Mouse (Mus musculus) liver, embryonic 13.5 days (tissue): Measurements from ENCODE around the gene Ttc39a. TPM values are rescaled to one million over a fixed set of nuclear protein-coding genes. Genes with fewer than 3 reads are reported as not detected.
A peak's percentile ranks its signal among the peaks of the same experiment; 100 is the strongest.

Experiments used
- ATAC-seq: fragments of 200-750 bp; cut with Nextera tagmentation; 2 replicates; pipeline ENCODE4 v1.8.0; 2017; ENCODE audit warnings: low read depth, mild to moderate bottlenecking, moderate number of reproducible peaks, moderate library complexity
- DNase-seq: peaks from one replicate; pipeline ENCODE4 v3.0.0; 2022
- H3K27ac ChIP-seq: fragments of 300-500 bp; sonication (generic); 2 replicates; pipeline ENCODE4 v1.5.1; 2015; ENCODE audit warnings: moderate library complexity, mild to moderate bottlenecking, inconsistent platforms
- H3K27me3 ChIP-seq: fragments of 300-500 bp; sonication (generic); 2 replicates; pipeline ENCODE4 v1.6.1; 2015; ENCODE audit warnings: mild to moderate bottlenecking, inconsistent platforms
- H3K36me3 ChIP-seq: fragments of 300-500 bp; sonication (generic); 2 replicates; pipeline ENCODE4 v1.6.1; 2015; ENCODE audit warnings: mild to moderate bottlenecking, inconsistent platforms
- H3K4me1 ChIP-seq: fragments of 300-500 bp; sonication (generic); replicated peaks from 2 replicates; pipeline ENCODE4 v1.6.1; 2015; ENCODE audit warnings: inconsistent platforms
- H3K4me2 ChIP-seq: fragments of 300-500 bp; sonication (generic); 2 replicates; pipeline ENCODE4 v1.6.1; 2015; ENCODE audit warnings: inconsistent platforms, mild to moderate bottlenecking, moderate library complexity
- H3K4me3 ChIP-seq: fragments of 300-500 bp; sonication (generic); replicated peaks from 2 replicates; pipeline ENCODE4 v1.5.1; 2015; ENCODE audit warnings: mild to moderate bottlenecking, inconsistent platforms
- H3K9ac ChIP-seq: fragments of 300-500 bp; sonication (generic); 2 replicates; pipeline ENCODE4 v1.6.1; 2015; ENCODE audit warnings: mild to moderate bottlenecking, inconsistent platforms
- H3K9me3 ChIP-seq: fragments of 300-500 bp; sonication (generic); replicated peaks from 2 replicates; pipeline ENCODE4 v1.6.1; 2016; ENCODE audit warnings: inconsistent platforms
- WGBS: fragments of 180-500 bp; shearing (Covaris S2); methylation state at CpG from one replicate; pipeline ENCODE4 v1.1.7; 2015; ENCODE audit not compliant: insufficient replicate concordance; 5-methylcytosine and 5-hydroxymethylcytosine counted together
- polyA plus RNA-seq: library from polyadenylated mRNA; unstranded; fragments of >200 nt; fragmentation: Nextera tagmentation; extraction: Ambion mirVana; gene quantifications from 2 replicates; pipeline ENCODE4 v1.2.1, GENCODE M21; 2015

The Ttc39a gene
- polyA plus RNA-seq, 1 experiment from 2014 or later: 14.2 TPM

- ATAC-seq (no peak), DNase-seq (no peak)
- H3K9me3 ChIP-seq: no peaks in the 10 kb centered on the region
- no peaks in the 10 kb centered on the region for H3K27me3 ChIP-seq
- H3K36me3 ChIP-seq: no peaks in the 10 kb centered on the region
- H3K4me2 ChIP-seq: no peak overlapping the region
- H3K27ac ChIP-seq: peak overlapping the region; percentile 4; the same call in 1 of the 2 replicates
- H3K4me3 ChIP-seq: no peak overlapping the region
- no peak overlapping the region for H3K9ac ChIP-seq
- peaks cover 63% of the 10 kb centered on the region for H3K4me1 ChIP-seq
Observed at GRCm38 (mm10) chr4:109463892-109464291, 57.5 kb downstream of the Ttc39a start.

- no peak overlapping the region; the same call in 1 of the 2 replicates for H3K9ac ChIP-seq
- no peaks in the 10 kb centered on the region for H3K9me3 ChIP-seq
- no peak overlapping the region for H3K4me3 ChIP-seq
- ATAC-seq (peak; percentile 84), DNase-seq (no peak)
- peaks cover 12% of the 10 kb centered on the region for H3K36me3 ChIP-seq
- peak overlapping the region; percentile 28; the same call in 1 of the 2 replicates for H3K4me2 ChIP-seq
- peaks cover 82% of the 10 kb centered on the region for H3K4me1 ChIP-seq
- peak overlapping the region; percentile 79 for H3K27ac ChIP-seq
- no peaks in the 10 kb centered on the region for H3K27me3 ChIP-seq
Observed at GRCm38 (mm10) chr4:109467687-109468086, 61.3 kb downstream of the Ttc39a start.

GRCm38 (mm10) chr4:109471606-109472005 lies 65.2 kb downstream of the Ttc39a start:
- Histone ChIP-seq H3K27ac (peak overlapping the region; percentile 58), H3K4me3 (no peak overlapping the region), H3K4me1 (peaks cover 77% of the 10 kb centered on the region), H3K36me3 (peaks cover 14% of the 10 kb centered on the region), H3K4me2 (0 out of 2 replicates have a peak overlapping the region, but pooled peaks have one; percentile 3), H3K9me3 (no peaks in the 10 kb centered on the region), H3K9ac (no peak overlapping the region), H3K27me3 (no peaks in the 10 kb centered on the region)
- ATAC-seq (no peak), DNase-seq (no peak)

- Histone ChIP-seq H3K4me1 (peaks cover 74% of the 10 kb centered on the region), H3K9ac (peak overlapping the region; percentile 29; the same call in 1 of the 2 replicates), H3K4me3 (0 out of 2 replicates have a peak overlapping the region, but pooled peaks have one; percentile 6), H3K9me3 (no peaks in the 10 kb centered on the region), H3K27me3 (no peaks in the 10 kb centered on the region; the same call in 1 of the 2 replicates), H3K27ac (peak overlapping the region; percentile 54), H3K36me3 (peaks cover 14% of the 10 kb centered on the region), H3K4me2 (peak overlapping the region; percentile 33)
- DNase-seq (no peak), ATAC-seq (no peak)
- 77% methylated on average over 3 of the region's 3 CpGs for WGBS
Observed at GRCm38 (mm10) chr4:109472566-109472965, 66.1 kb downstream of the Ttc39a start.

- peak overlapping the region; percentile 100 for H3K9ac ChIP-seq
- H3K36me3 ChIP-seq: peaks cover 14% of the 10 kb centered on the region
- no peak for ATAC-seq
- WGBS: 46% methylated on average over 2 of the region's 2 CpGs
- peaks cover 7% of the 10 kb centered on the region for H3K27me3 ChIP-seq
- H3K4me2 ChIP-seq: peak overlapping the region; percentile 70
- H3K9me3 ChIP-seq: no peaks in the 10 kb centered on the region
- DNase-seq: no peak
- H3K4me3 ChIP-seq: peak overlapping the region; percentile 96
- peaks cover 51% of the 10 kb centered on the region for H3K4me1 ChIP-seq
- H3K27ac ChIP-seq: peak overlapping the region; percentile 96
Observed at GRCm38 (mm10) chr4:109475078-109475477, 68.7 kb downstream of the Ttc39a start.

GRCm38 (mm10) chr4:109475577-109476553 lies 69.4 kb downstream of the Ttc39a start:
- H3K27me3 ChIP-seq: peaks cover 7% of the 10 kb centered on the region
- H3K4me2 ChIP-seq: peak overlapping the region; percentile 70
- DNase-seq (peak; percentile 53), ATAC-seq (peak; percentile 78)
- 1% methylated on average over 42 of the region's 68 CpGs for WGBS
- peaks cover 45% of the 10 kb centered on the region for H3K4me1 ChIP-seq
- H3K9ac ChIP-seq: peak overlapping the region; percentile 100
- H3K36me3 ChIP-seq: peaks cover 14% of the 10 kb centered on the region
- H3K4me3 ChIP-seq: peak overlapping the region; percentile 96
- H3K27ac ChIP-seq: peak overlapping the region; percentile 96
- no peaks in the 10 kb centered on the region for H3K9me3 ChIP-seq

GRCm38 (mm10) chr4:109476554-109477014 lies 70.2 kb downstream of the Ttc39a start:
- ATAC-seq (peak; percentile 96), DNase-seq (peak; percentile 86)
- H3K27me3 ChIP-seq: peaks cover 7% of the 10 kb centered on the region
- peaks cover 13% of the 10 kb centered on the region for H3K36me3 ChIP-seq
- H3K4me3 ChIP-seq: peak overlapping the region; percentile 96
- peak overlapping the region; percentile 100 for H3K9ac ChIP-seq
- no peaks in the 10 kb centered on the region for H3K9me3 ChIP-seq
- under 1% methylated on average over 36 of the region's 39 CpGs for WGBS
- peak overlapping the region; percentile 96 for H3K27ac ChIP-seq
- peak overlapping the region; percentile 70 for H3K4me2 ChIP-seq
- H3K4me1 ChIP-seq: peaks cover 39% of the 10 kb centered on the region

GRCm38 (mm10) chr4:109477454-109477853 lies 71.0 kb downstream of the Ttc39a start:
- WGBS: 79% methylated on average over 3 of the region's 3 CpGs
- no peak overlapping the region for H3K9ac ChIP-seq
- DNase-seq: no peak
- H3K4me1 ChIP-seq: peaks cover 31% of the 10 kb centered on the region
- peaks cover 7% of the 10 kb centered on the region for H3K27me3 ChIP-seq
- no peaks in the 10 kb centered on the region for H3K9me3 ChIP-seq
- peaks cover 4% of the 10 kb centered on the region for H3K36me3 ChIP-seq
- H3K27ac ChIP-seq: no peak overlapping the region
- no peak for ATAC-seq
- H3K4me3 ChIP-seq: no peak overlapping the region
- peak overlapping the region; percentile 70 for H3K4me2 ChIP-seq

- Histone ChIP-seq H3K4me1 (peaks cover 5% of the 10 kb centered on the region; the same call in 1 of the 2 replicates), H3K9ac (no peak overlapping the region), H3K4me3 (no peak overlapping the region), H3K4me2 (no peak overlapping the region), H3K9me3 (no peaks in the 10 kb centered on the region), H3K36me3 (no peaks in the 10 kb centered on the region), H3K27ac (no peak overlapping the region), H3K27me3 (peaks cover 12% of the 10 kb centered on the region)
- WGBS: 67% methylated on average over 2 of the region's 2 CpGs
- no peak for ATAC-seq
- DNase-seq: no peak
Observed at GRCm38 (mm10) chr4:109481424-109481823, 75.0 kb downstream of the Ttc39a start.

GRCm38 (mm10) chr4:109482701-109483100 lies 76.3 kb downstream of the Ttc39a start:
- no peak overlapping the region for H3K27ac ChIP-seq
- H3K9ac ChIP-seq: no peak overlapping the region
- DNase-seq (no peak), ATAC-seq (no peak)
- H3K36me3 ChIP-seq: no peaks in the 10 kb centered on the region
- H3K4me2 ChIP-seq: no peak overlapping the region
- no peaks in the 10 kb centered on the region for H3K9me3 ChIP-seq
- WGBS: 73% methylated on average over 1 of the region's 1 CpGs
- H3K4me3 ChIP-seq: no peak overlapping the region
- H3K4me1 ChIP-seq: peaks cover 6% of the 10 kb centered on the region
- H3K27me3 ChIP-seq: peaks cover 12% of the 10 kb centered on the region

- DNase-seq (no peak), ATAC-seq (no peak)
- Histone ChIP-seq H3K27ac (no peak within 1 kb of the TSS), H3K27me3 (peaks cover 5% of the 10 kb centered on the region; the same call in 1 of the 2 replicates), H3K4me1 (peaks cover 20% of the 10 kb centered on the region), H3K9me3 (no peaks in the 10 kb centered on the region), H3K9ac (no peak within 1 kb of the TSS), H3K4me3 (no peak within 1 kb of the TSS), H3K4me2 (no peak within 1 kb of the TSS), H3K36me3 (no peaks in the 10 kb centered on the region)
- WGBS: 63% methylated on average over 3 of the region's 3 CpGs
Observed at GRCm38 (mm10) chr4:109484621-109485020, 78.2 kb downstream of the Ttc39a start, which contains the start of gene Rnf11. Gene Rnf11 (minus strand): TSS chr4:109484728.
